Mouse (Mus musculus): Measurements from ENCODE around the gene Cfb. TPM values are rescaled to one million over a fixed set of nuclear protein-coding genes. Genes with fewer than 3 reads are reported as not detected.
"Not testable (repeated sequence)": the region's sequence is repeated elsewhere in the genome, so short reads cannot be mapped to it uniquely, and the experiment has no call there.

The Cfb gene
- polyA plus RNA-seq, 1 experiment from 2014 or later: 1.6 TPM

DNA sequence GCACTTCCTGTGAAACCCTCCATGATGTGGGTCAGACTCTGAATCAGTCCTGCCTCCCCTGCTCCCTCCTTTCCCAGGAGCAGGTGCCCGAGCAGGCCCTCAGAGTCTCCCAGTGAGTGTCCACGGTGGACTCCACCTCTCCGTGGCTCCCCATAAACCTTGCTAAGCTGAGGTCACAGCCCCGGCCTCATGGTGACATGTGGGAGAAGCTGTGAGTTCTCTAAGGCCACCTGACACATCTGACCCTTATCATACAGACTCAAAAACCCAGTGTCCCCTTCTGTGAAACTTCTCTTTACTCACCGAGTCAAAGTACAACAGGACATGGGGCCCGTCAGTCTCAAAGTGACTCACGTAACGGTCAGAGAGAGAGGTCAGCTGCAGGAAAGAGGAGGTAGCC lies 51.5 kb downstream of the Cfb start:
- WGBS: 83% methylated on average over 8 of the region's 8 CpGs
- H3K9me3 ChIP-seq (ENCODE audit: control insufficient read depth, low read length); H3K4me2 ChIP-seq (ENCODE audit: low read depth, severe bottlenecking); H3K36me3 ChIP-seq (ENCODE audit: control insufficient read depth, insufficient read depth, low read length); H3K4me3 ChIP-seq (ENCODE audit: low read depth, low read length); DNase-seq (ENCODE audit: low spot score); H3K9ac ChIP-seq (ENCODE audit: low read length); H3K4me1 ChIP-seq (ENCODE audit: control insufficient read depth, insufficient read depth, low read length); ATAC-seq (ENCODE audit: insufficient number of reproducible peaks, low FRiP score, low TSS enrichment, low read depth); H3K27me3 ChIP-seq (ENCODE audit: control insufficient read depth, insufficient read depth, low read length); H3K27ac ChIP-seq (replicated peaks; ENCODE audit: low read depth, low read length): not testable (repeated sequence)

DNA sequence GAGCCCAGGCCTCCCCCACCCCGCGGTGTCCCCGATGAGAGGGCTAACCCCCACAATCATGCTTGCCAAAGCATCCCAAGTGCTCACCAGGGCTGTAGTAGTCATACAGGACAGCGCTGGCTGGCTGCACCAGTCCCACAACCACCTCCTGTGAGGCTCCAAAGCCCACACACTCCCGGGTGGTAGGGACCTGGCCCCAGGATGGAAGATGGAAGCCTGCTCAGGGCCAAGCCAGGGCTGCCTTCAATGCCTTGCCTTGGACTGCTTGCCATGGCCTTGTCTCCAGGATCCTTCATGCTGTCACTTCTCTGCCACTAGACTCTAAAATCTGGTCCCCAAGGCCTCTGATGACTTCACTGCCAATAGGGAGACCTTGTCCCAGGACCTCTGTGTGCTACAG lies 51.9 kb downstream of the Cfb start:
- 76% methylated on average over 5 of the region's 5 CpGs for WGBS
- H3K4me3 ChIP-seq (ENCODE audit: low read depth, low read length); H3K36me3 ChIP-seq (ENCODE audit: control insufficient read depth, insufficient read depth, low read length); H3K9ac ChIP-seq (ENCODE audit: low read length); H3K9me3 ChIP-seq (ENCODE audit: control insufficient read depth, low read length); ATAC-seq (ENCODE audit: insufficient number of reproducible peaks, low FRiP score, low TSS enrichment, low read depth); H3K27ac ChIP-seq (replicated peaks; ENCODE audit: low read depth, low read length); H3K4me2 ChIP-seq (ENCODE audit: low read depth, severe bottlenecking); H3K4me1 ChIP-seq (ENCODE audit: control insufficient read depth, insufficient read depth, low read length); H3K27me3 ChIP-seq (ENCODE audit: control insufficient read depth, insufficient read depth, low read length); DNase-seq (ENCODE audit: low spot score): not testable (repeated sequence)

DNA sequence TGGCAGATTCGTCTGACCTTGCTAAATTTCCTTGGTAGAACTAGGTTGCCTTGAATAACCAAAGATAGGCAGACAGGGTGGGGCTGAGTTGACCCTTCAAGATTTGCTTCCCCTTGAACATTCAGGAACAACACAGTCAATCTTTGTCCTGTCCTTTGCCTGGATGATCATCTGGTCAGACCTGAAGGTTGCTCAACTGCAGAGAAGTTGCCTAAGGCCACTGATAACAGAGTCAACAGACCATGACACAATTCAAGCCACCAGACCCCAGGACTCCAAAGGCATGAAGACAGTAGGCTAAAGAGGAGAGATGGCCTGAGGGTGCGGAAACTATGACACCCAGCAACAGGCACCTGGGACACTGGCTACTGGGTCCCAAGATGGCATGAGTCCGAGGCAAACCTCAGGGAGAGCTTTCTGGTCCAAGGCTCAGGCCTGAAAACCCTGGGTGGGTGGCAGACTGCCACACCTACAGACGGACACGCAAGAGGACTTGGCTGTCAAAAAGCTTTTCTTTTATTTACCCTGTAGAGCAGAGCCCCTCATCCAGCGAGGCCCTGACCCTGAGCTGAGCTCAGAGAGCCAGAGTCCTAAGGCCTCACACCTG lies 53.6 kb downstream of the Cfb start:
- Histone ChIP-seq H3K9ac (ENCODE audit: low read length) (no peak overlapping the region), H3K4me1 (ENCODE audit: control insufficient read depth, insufficient read depth, low read length) (no peaks in the 10 kb centered on the region), H3K9me3 (ENCODE audit: control insufficient read depth, low read length) (peaks cover 3% of the 10 kb centered on the region; the same call in 1 of the 2 replicates), H3K36me3 (ENCODE audit: control insufficient read depth, insufficient read depth, low read length) (no peaks in the 10 kb centered on the region), H3K27me3 (ENCODE audit: control insufficient read depth, insufficient read depth, low read length) (no peaks in the 10 kb centered on the region), H3K27ac (replicated peaks; ENCODE audit: low read depth, low read length) (no peak overlapping the region), H3K4me2 (ENCODE audit: low read depth, severe bottlenecking) (no peak overlapping the region), H3K4me3 (ENCODE audit: low read depth, low read length) (no peak overlapping the region)
- DNase-seq (ENCODE audit: low spot score) (no peak), ATAC-seq (ENCODE audit: insufficient number of reproducible peaks, low FRiP score, low TSS enrichment, low read depth) (no peak)
- 80% methylated on average over 6 of the region's 6 CpGs for WGBS

DNA sequence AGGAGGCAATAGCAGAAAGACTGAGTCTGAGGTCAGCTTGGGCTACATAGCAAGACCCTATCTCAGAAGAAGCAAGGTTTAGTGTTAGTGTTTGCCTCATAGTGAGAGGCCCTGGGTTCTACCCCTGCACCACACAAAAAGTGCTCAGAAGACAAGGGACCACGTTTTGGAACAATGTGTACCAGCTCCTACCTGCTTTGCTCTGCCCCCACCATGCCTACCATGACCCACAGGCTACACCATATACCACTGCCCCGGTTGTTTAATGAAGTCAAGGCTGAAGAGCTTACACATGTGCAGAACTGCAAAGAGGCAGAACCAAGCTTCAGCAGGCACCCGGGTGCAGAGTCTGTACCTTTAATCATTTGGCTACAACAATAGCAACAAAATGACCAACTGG lies 55.1 kb downstream of the Cfb start:
- Histone ChIP-seq H3K9me3 (ENCODE audit: control insufficient read depth, low read length) (peaks cover 3% of the 10 kb centered on the region; the same call in 1 of the 2 replicates), H3K27ac (replicated peaks; ENCODE audit: low read depth, low read length) (no peak overlapping the region), H3K4me3 (ENCODE audit: low read depth, low read length) (no peak overlapping the region), H3K27me3 (ENCODE audit: control insufficient read depth, insufficient read depth, low read length) (no peaks in the 10 kb centered on the region), H3K9ac (ENCODE audit: low read length) (no peak overlapping the region), H3K4me1 (ENCODE audit: control insufficient read depth, insufficient read depth, low read length) (no peaks in the 10 kb centered on the region), H3K4me2 (ENCODE audit: low read depth, severe bottlenecking) (no peak overlapping the region), H3K36me3 (ENCODE audit: control insufficient read depth, insufficient read depth, low read length) (no peaks in the 10 kb centered on the region)
- ATAC-seq (ENCODE audit: insufficient number of reproducible peaks, low FRiP score, low TSS enrichment, low read depth): no peak
- DNase-seq (ENCODE audit: low spot score): no peak
- 64% methylated on average over 3 of the region's 3 CpGs for WGBS

Small RNA genes within 50 kb of the gene (microRNA-seq; reads per million reads assigned to microRNA genes)
- gene Mir6970 (1.2 reads per million), gene Mir6971 (not detected), gene Mir6972 (not detected)

Other genes starting within 250 kb of the Cfb start
- 2.8 and 3.5 TPM in 2 replicates for gene Egfl8, start 246.5 kb downstream of the Cfb start, polyA plus RNA-seq (2014; fragmentation: Nextera tagmentation; extraction: Ambion mirVana)
- 24.8 and 26.1 TPM in 2 replicates for gene Ppt2, start 234.0 kb downstream of the Cfb start, polyA plus RNA-seq (2014; fragmentation: Nextera tagmentation; extraction: Ambion mirVana)
- 0.17 and 0.20 TPM in 2 replicates for gene Prrt1, start 233.0 kb downstream of the Cfb start, polyA plus RNA-seq (2014; fragmentation: Nextera tagmentation; extraction: Ambion mirVana)
- gene Fkbpl, start 217.8 kb downstream of the Cfb start, polyA plus RNA-seq (2014; fragmentation: Nextera tagmentation; extraction: Ambion mirVana): 13.1 and 19.3 TPM in 2 replicates
- gene Atf6b, start 215.4 kb downstream of the Cfb start, polyA plus RNA-seq (2014; fragmentation: Nextera tagmentation; extraction: Ambion mirVana): 63.4 and 71.4 TPM in 2 replicates
- gene Tnxb, start 192.0 kb downstream of the Cfb start, polyA plus RNA-seq (2014; fragmentation: Nextera tagmentation; extraction: Ambion mirVana): not detected in 2 replicates
- not detected in 2 replicates for gene C4b, start 118.6 kb downstream of the Cfb start, polyA plus RNA-seq (2014; fragmentation: Nextera tagmentation; extraction: Ambion mirVana)
- not detected in 2 replicates for gene Cyp21a1, start 58.0 kb downstream of the Cfb start, polyA plus RNA-seq (2014; fragmentation: Nextera tagmentation; extraction: Ambion mirVana)
- 20.5 and 21.2 TPM in 2 replicates for gene Stk19, start 25.6 kb downstream of the Cfb start, polyA plus RNA-seq (2014; fragmentation: Nextera tagmentation; extraction: Ambion mirVana)
- gene Dxo, start 25.5 kb downstream of the Cfb start, polyA plus RNA-seq (2014; fragmentation: Nextera tagmentation; extraction: Ambion mirVana): 72.4 and 74.6 TPM in 2 replicates
- gene Skiv2l, start 12.3 kb downstream of the Cfb start, polyA plus RNA-seq (2014; fragmentation: Nextera tagmentation; extraction: Ambion mirVana): 43.2 and 49.0 TPM in 2 replicates
- 152 TPM in 2 replicates for gene Nelfe, start 12.1 kb downstream of the Cfb start, polyA plus RNA-seq (2014; fragmentation: Nextera tagmentation; extraction: Ambion mirVana)
- 1.9 and 2.3 TPM in 2 replicates for gene Zbtb12, start 17.0 kb upstream of the Cfb start, polyA plus RNA-seq (2014; fragmentation: Nextera tagmentation; extraction: Ambion mirVana)
- gene Gm20547, start 19.5 kb upstream of the Cfb start, polyA plus RNA-seq (2014; fragmentation: Nextera tagmentation; extraction: Ambion mirVana): not detected in 2 replicates
- 0.44 and 0.58 TPM in 2 replicates for gene C2, start 35.7 kb upstream of the Cfb start, polyA plus RNA-seq (2014; fragmentation: Nextera tagmentation; extraction: Ambion mirVana)
- 77.8 and 78.9 TPM in 2 replicates for gene Ehmt2, start 36.0 kb upstream of the Cfb start, polyA plus RNA-seq (2014; fragmentation: Nextera tagmentation; extraction: Ambion mirVana)
- 0.21 TPM in 1 of 2 replicates, not detected in the other for gene Slc44a4, start 51.9 kb upstream of the Cfb start, polyA plus RNA-seq (2014; fragmentation: Nextera tagmentation; extraction: Ambion mirVana)
- 10.3 and 12.8 TPM in 2 replicates for gene Neu1, start 68.7 kb upstream of the Cfb start, polyA plus RNA-seq (2014; fragmentation: Nextera tagmentation; extraction: Ambion mirVana)
- gene Hspa1b, start 96.7 kb upstream of the Cfb start, polyA plus RNA-seq (2014; fragmentation: Nextera tagmentation; extraction: Ambion mirVana): 0.43 and 0.44 TPM in 2 replicates
- 0.36 and 0.43 TPM in 2 replicates for gene Gm20481, start 107.4 kb upstream of the Cfb start, polyA plus RNA-seq (2014; fragmentation: Nextera tagmentation; extraction: Ambion mirVana)
- 0.75 and 4.0 TPM in 2 replicates for gene Hspa1a, start 109.6 kb upstream of the Cfb start, polyA plus RNA-seq (2014; fragmentation: Nextera tagmentation; extraction: Ambion mirVana)
- 1.5 and 1.6 TPM in 2 replicates for gene Hspa1l, start 110.2 kb upstream of the Cfb start, polyA plus RNA-seq (2014; fragmentation: Nextera tagmentation; extraction: Ambion mirVana)
- 266 and 271 TPM in 2 replicates for gene Lsm2, start 119.3 kb upstream of the Cfb start, polyA plus RNA-seq (2014; fragmentation: Nextera tagmentation; extraction: Ambion mirVana)
- 124 and 140 TPM in 2 replicates for gene Vars, start 138.5 kb upstream of the Cfb start, polyA plus RNA-seq (2014; fragmentation: Nextera tagmentation; extraction: Ambion mirVana)
- 0.07 and 0.16 TPM in 2 replicates for gene Vwa7, start 154.1 kb upstream of the Cfb start, polyA plus RNA-seq (2014; fragmentation: Nextera tagmentation; extraction: Ambion mirVana)
- gene Sapcd1, start 165.5 kb upstream of the Cfb start, polyA plus RNA-seq (2014; fragmentation: Nextera tagmentation; extraction: Ambion mirVana): 1.4 TPM in 2 replicates
- 3.5 and 3.7 TPM in 2 replicates for gene Msh5, start 184.2 kb upstream of the Cfb start, polyA plus RNA-seq (2014; fragmentation: Nextera tagmentation; extraction: Ambion mirVana)
- gene Clic1, start 187.4 kb upstream of the Cfb start, polyA plus RNA-seq (2014; fragmentation: Nextera tagmentation; extraction: Ambion mirVana): 52.1 and 76.7 TPM in 2 replicates
- 553 and 582 TPM in 2 replicates for gene Ddah2, start 196.5 kb upstream of the Cfb start, polyA plus RNA-seq (2014; fragmentation: Nextera tagmentation; extraction: Ambion mirVana)
- gene Ly6g6c, start 202.9 kb upstream of the Cfb start, polyA plus RNA-seq (2014; fragmentation: Nextera tagmentation; extraction: Ambion mirVana): 0.16 TPM in 1 of 2 replicates, not detected in the other
- 0.84 and 1.2 TPM in 2 replicates for gene Mpig6b, start 203.7 kb upstream of the Cfb start, polyA plus RNA-seq (2014; fragmentation: Nextera tagmentation; extraction: Ambion mirVana)
- 1.5 and 2.1 TPM in 2 replicates for gene Ly6g6e, start 214.4 kb upstream of the Cfb start, polyA plus RNA-seq (2014; fragmentation: Nextera tagmentation; extraction: Ambion mirVana)
- 0.72 and 1.6 TPM in 2 replicates for gene Ly6g6d, start 215.5 kb upstream of the Cfb start, polyA plus RNA-seq (2014; fragmentation: Nextera tagmentation; extraction: Ambion mirVana)
- 0.27 and 0.73 TPM in 2 replicates for gene Ly6g6f, start 223.1 kb upstream of the Cfb start, polyA plus RNA-seq (2014; fragmentation: Nextera tagmentation; extraction: Ambion mirVana)
- gene Abhd16a, start 226.7 kb upstream of the Cfb start, polyA plus RNA-seq (2014; fragmentation: Nextera tagmentation; extraction: Ambion mirVana): 43.1 and 46.9 TPM in 2 replicates
- not detected in 2 replicates for gene Ly6g5c, start 245.8 kb upstream of the Cfb start, polyA plus RNA-seq (2014; fragmentation: Nextera tagmentation; extraction: Ambion mirVana)

Data from limb, embryonic 11.5 days (tissue).